Mouse (Mus musculus): Measurements from ENCODE around the gene Smarca2.

DNA sequence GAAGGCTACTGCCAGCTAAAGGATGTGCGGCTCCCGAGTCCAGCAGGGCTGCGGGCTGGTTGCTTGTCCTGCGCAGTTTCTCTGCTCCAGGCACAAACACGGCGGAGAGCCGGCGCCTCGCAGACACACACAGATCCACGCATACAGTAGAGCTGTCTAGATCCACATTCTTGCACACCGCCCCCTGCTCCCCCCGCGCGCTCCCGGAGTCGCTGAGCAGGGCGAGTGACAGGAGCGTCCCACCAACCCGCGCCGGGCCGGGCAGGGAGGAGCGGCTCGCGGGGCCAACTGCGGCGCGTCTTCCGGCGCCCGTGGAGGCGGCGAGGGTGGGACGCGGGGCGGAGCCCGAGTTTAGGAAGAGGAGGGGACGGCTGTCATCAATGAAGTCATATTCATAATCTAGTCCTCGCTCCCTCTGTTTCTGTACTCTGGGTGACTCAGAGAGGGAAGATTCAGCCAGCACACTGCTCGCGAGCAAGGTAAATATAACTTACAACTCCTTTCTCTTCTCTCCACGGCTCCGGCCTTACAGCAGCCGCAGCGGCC is at the start of gene Smarca2:
- no peak for TF ChIP-seq CTCF (IDR thresholded peaks at IDR 0.05; ENCODE audit: extremely low read depth, insufficient read depth, low read length)
- TF ChIP-seq POLR2A (IDR thresholded peaks at IDR 0.05; ENCODE audit: extremely low read depth, insufficient read depth, low read length): peak; percentile 85

Data from cortical plate, adult 2 months (tissue).